Mouse (Mus musculus): ENCODE results near the gene Nlrp1a. TPM values are rescaled to one million over a fixed set of nuclear protein-coding genes. Genes with fewer than 3 reads are reported as not detected.

Nlrp1a gene
- polyA plus RNA-seq, 1 experiment from 2014 or later, result not detected

Other genes starting within 250 kb of the Nlrp1a start
- gene Nup88, start 174.7 kb downstream of the Nlrp1a start, polyA plus RNA-seq (2016; fragmentation: Nextera tagmentation; extraction: Ambion mirVana), result 145 and 158 TPM in 2 replicates
- 64.6 and 73.2 TPM in 2 replicates for gene Rpain, start 174.5 kb downstream of the Nlrp1a start, polyA plus RNA-seq (2016; fragmentation: Nextera tagmentation; extraction: Ambion mirVana)
- 325 and 420 TPM in 2 replicates for gene C1qbp, start 161.7 kb downstream of the Nlrp1a start, polyA plus RNA-seq (2016; fragmentation: Nextera tagmentation; extraction: Ambion mirVana)
- gene Dhx33, start 140.3 kb downstream of the Nlrp1a start, polyA plus RNA-seq (2016; fragmentation: Nextera tagmentation; extraction: Ambion mirVana), result 34.1 and 36.6 TPM in 2 replicates
- 56.2 and 65.1 TPM in 2 replicates for gene Mis12, start 125.1 kb downstream of the Nlrp1a start, polyA plus RNA-seq (2016; fragmentation: Nextera tagmentation; extraction: Ambion mirVana)
- 34.4 and 34.7 TPM in 2 replicates for gene Derl2, start 124.9 kb downstream of the Nlrp1a start, polyA plus RNA-seq (2016; fragmentation: Nextera tagmentation; extraction: Ambion mirVana)
- 93.7 and 190 TPM in 2 replicates for gene 6330403K07Rik, start 111.2 kb downstream of the Nlrp1a start, polyA plus RNA-seq (2016; fragmentation: Nextera tagmentation; extraction: Ambion mirVana)
- gene Nlrp1b, start 86.0 kb upstream of the Nlrp1a start, polyA plus RNA-seq (2016; fragmentation: Nextera tagmentation; extraction: Ambion mirVana), result not detected in 2 replicates

All from limb, embryonic 10.5 days (tissue).